Mouse (Mus musculus) embryo, embryonic 11.5 days (tissue): ENCODE data around the gene Rpl18a.
"Not testable (repeated sequence)": the region's sequence is repeated elsewhere in the genome, so short reads cannot be mapped to it uniquely, and the experiment has no call there.

ENCODE experiments used
- DNase-seq: peaks from one replicate; pipeline ENCODE4 v3.0.0-alpha.2; 2012; ENCODE audit warnings: low read depth, low spot score

Rpl18a gene

DNA sequence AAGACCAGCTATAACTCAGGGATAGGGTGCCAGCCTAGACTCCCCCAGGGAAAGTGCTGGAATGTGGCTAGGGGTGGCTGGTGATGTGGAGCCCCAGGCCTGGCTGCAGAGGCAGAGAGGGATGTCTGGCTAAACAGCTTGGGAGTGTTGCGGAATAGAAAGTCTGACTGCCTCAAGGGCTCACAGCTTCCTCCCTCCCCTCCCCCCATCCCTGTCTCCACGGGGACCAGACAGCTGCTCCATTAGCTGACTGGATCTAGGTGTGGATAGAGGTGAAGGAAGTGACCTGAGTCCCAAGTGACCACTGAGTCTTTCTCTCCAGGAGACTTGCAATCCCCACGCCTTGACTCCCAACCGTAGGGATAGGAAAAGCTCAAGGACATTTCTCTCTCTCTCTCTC, 5.9 kb upstream of the Rpl18a start:
- DNase-seq = no peak

DNA sequence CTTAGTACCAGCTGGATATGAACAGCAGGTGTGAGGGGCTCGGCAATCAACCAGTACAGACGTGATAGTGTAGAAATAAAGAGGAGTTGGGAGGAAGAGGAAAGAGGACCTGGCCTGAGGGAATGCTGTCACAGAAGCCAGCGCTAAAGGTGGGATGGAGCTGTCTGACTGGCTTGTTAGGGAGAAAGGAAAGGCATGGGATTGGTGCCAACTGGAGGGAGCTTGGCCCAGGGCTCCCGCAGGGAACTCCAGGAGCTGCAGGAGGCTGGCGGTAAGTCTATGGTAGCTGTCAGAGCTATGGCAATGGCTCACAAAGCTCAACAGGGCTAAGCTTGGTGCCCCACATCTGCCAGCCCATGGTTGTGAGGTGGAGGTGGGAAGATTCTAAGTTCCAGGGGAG, 5.0 kb upstream of the Rpl18a start:
- DNase-seq = no peak

DNA sequence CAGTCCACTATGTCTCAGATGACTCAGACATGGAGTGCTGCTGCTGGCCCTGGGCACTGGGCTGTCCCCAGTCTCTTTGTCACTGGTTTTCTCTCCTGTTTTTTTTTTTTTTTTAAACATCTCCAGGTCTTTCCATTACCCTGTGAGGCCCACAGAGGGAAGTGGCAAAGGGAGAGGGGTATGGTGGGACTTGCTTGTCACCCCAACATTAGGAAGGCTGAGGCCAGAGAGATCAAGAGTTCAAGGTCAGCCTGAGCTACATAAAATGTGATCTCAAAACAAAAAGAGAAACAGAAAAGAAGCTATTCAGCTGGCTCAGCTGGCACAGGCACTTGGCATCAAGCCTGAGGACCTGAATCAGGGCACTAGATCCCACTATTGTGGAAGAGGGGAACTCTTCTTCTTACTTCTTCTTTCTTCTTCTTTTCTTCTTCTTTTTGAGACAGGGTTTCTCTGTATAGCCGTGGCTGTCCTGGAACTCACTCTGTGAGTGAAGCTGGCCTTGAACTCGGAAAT, 3.7 kb upstream of the Rpl18a start:
- DNase-seq = no peak

DNA sequence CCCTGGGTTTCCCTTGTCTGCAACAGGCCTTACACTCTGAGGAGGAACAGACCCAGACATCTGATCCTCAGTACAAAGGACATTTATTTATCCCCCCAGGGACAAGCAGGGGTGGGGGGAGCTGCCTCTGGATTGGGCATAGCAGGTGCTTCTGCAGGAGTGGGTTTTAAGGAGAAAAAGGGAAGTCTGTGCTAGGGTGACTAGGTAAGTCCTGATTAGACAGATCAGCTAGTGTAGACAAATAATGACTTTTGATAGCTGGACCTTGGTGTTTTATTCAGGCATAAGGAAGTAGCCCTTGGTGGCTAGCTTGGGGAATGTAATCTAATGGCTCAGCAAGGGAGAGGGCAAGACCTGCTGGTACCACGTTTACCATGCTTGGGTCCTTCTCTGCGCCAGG, 2.0 kb upstream of the Rpl18a start:
- no peak for DNase-seq

DNA sequence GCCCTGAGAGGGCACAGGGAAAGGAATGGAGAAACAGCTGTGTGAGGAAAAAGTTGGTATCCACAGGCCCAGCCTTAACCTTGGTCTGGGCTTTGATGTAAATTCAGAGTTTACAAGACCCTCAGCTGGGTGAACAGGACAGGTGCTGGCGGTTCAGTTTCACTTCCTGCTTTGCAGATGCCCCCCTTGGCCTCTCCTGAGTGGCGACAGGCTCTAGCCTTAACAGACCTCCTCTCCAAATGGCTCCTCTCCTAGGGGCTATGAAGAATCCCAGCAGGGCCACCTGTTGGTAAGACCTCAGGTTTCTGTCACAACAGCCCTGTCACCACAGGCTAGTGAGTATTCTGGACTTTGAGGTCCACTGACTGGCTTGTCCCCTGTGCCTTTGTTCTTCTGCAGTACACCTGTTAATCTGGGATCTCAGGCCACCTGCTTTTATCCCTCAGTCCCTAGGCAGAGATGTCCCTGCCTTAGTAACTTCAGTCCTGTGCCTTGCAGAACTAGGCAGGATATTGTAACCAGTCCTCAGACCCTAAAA, 1.5 kb upstream of the Rpl18a start:
- no peak for DNase-seq

DNA sequence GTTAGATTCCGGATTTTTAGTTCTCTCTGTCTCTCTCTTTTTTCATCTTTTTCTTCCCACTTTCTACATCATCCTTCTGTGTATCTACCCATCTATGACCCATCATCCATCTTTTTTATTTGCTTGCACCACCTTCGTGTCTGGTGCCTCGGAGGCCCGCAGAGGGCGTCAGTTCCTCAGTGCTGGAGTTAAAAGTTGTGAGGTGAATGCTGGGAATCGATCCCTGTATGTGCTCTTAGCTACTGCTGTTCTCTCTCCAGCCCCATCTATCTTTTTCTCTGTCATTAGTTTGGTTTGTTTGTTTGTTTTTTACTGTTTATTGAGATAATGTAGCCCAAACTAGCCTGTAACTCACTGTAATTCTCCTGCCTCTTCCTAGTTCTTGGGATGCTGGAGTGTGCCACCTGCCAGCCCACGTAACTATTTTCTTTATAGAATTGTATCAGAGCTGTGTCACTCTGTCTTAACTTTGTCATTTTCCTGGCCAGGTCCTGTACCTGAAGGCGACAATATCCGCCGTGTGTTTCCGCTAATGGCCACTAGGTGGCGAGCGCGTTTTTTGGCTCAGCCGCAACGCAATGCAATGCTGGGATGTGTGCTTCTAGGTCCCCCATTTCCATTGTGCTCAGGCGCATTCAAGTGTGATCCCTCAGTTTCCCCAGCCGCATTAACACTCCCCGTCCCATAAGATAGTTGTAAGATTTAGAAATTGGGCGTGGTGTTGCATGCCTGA, 635 bp upstream of the Rpl18a start:
- no peak for DNase-seq

DNA sequence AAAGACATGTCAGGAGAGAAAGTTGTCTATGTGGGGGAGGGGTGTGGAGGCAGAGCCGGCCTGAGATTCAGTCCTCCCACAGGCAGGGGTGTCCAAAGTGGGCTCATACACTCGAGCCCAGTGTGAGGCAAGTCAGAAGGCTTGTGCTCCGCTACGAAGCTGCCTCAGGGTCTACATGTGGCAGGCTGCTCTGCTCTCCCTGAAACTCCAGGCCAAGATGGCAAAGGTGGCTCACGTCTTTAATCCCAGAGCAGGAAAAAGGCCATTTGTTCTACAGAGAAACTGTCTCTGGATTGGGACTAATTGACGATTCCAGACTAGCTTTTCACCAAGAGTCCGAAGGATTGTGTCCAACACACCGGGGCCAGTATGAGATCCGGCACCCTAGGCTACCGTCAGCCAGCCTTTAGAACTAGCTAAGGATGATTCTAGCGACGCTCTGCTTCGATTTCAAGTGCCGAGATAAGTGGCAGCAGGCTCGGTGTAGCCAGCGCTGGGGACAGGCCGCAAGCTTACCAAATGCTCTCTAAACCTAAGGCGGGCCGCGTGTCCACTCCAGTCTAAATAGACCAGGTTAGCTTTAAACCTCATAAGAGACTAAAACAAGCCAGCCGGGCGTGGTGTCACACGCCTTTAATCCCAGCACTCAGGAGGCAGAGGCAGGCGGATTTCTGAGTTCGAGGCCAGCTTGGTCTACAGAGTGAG, 744 bp downstream of the Rpl18a start:
- no peak for DNase-seq

DNA sequence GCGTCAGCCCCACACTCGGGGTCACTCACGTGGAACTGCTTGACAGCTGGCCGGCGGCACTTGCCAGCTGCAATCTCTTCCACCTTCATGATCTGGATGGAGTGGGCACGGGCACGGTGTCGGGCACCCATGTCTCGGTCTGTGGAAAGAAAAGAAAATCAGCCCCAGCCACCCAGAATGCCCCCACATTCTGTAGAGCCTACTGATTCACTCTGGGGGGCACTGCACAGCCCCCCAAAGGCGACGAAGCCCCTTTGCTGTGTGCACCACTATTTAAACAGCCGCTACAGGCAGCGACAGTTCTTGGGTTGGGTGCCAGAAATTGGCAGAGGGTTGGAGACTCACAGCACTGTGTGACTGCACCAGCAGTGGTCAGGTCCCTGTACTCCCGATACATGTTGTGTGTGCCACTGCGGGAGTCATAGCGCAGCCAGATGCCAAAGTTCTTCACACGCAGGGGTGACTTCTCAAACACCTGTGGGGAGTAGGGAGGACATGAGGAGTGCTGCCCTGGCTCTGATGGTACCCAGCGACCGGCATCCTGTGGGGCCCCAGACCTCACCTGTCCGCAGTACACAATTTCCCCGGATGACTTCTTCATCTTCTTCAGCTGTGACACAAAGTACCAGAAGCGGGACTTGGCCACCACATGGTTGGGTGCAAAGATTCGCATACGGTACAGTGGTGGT, 1.5 kb downstream of the Rpl18a start:
- DNase-seq = not testable (repeated sequence)

DNA sequence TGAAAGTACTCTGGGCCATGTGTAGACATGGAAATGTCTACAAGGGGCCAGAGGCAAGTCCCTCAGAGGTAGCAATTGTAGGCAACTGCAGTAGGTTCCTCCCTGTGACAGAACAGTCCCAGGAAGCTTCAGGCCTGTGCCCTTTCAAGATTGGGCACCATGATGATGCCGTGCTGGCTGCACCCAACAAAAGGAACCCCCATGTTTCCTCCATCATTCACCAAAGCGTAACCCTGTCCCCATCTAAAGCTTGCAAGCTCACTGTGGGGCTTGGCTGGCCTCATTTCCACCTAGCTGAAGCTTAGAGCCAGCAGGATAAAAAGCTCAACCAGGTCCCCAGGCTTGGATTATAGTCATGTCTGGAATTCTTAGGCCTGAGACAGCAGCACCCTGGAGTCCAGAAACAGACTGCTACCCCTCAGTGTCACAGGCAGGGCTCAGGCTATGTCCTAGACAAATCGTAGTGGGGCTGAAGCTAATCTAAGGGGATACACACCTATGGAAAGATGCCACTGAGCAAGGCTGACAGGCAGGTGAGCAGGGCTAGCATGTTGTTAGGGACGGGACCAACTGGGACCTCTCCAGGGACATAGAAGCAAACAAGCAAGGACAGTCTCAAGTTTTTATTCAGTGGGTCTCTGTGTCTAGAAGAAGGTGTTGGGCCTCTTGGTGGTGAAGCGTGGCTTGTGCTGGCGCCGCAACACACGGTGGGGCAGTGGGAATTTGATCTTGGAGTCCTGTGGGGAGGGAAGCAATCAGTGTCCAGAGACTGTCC, 2.3 kb downstream of the Rpl18a start:
- DNase-seq = no peak

DNA sequence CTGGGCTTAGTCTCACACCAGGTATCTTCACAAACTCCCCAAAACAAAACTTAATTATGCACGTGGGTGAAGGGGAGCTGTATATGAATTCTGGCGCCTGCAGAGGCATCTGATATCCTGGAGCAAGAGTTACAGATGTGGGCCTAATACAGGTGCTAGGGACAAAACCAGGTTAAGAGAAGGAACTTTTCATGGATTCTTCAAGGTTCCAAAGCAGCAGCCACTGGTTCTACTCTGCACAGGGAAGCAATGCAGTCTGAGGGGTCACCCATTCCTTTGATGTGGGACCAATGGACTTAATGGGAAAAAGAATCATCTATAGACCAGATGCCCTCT, 2.9 kb downstream of the Rpl18a start:
- DNase-seq = no peak

DNA sequence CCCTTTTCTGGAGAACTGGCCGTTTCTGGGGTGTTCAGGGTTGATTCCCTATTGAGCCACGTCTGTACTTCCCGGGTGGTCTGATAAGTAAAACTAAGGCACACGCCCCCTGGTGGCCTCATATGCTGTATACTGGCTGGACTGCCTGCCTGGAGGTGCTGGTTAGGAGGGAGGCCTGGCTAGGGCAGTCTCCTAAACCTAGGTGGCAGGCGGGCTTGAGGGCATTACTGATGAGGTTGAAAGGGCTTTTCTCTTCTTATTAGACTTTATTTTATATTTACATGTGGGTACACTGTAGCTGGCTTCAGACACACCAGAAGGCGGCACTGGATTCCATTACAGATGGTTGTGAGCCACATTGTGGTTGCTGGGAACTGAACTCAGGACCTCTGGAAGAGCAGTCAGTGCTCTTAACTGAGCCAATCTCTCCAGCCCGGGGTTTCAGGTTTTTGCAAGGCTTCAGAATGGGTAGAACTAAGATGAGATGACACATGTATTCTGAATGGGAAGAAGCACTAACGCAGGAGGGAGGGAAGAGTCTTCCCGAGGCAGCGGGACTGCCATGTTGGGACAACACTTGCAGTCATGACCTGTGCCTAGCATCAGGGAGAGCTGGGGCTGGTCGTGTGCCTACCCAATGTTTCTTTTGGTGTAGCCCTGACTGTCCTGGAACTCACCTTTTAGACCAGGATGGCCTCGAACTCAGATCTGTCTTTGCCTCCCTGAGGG, 3.4 kb downstream of the Rpl18a start:
- DNase-seq = no peak

DNA sequence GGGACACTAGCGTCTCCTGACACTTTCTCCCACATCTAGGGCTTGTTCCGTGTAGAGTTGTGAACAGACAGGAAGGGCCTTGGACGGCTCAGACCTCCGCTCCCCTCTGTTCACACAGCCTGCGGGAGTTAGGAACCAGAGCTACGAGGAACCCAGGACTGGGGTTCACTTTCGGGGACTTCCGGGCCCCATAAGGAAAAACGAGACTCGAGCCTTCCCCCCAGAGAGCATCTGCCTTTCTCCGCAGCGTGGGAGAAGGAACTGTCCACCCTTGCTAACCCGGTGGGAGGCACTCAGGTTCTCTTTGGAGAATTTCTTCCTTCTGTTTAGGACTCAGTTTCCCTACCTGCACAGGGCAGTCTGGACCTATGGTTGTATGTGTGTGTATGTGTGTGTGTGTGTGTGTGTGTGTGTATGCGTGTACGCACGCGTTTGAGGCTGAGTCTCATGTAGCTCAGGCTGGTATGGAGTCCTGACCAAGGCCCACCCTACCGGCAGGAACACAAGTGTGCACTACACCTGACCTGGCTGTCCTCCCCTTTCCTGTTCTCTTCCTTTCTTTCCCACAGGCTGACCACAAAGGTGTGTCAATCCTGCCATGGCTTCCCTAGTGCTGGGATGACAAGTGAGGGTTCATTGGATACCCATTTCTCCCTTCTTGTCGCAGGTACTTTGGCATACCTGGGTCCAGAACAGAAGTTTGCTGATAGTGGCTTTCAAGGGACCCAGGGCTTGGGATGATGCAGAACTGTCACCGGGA, 4.1 kb downstream of the Rpl18a start:
- DNase-seq = no peak

DNA sequence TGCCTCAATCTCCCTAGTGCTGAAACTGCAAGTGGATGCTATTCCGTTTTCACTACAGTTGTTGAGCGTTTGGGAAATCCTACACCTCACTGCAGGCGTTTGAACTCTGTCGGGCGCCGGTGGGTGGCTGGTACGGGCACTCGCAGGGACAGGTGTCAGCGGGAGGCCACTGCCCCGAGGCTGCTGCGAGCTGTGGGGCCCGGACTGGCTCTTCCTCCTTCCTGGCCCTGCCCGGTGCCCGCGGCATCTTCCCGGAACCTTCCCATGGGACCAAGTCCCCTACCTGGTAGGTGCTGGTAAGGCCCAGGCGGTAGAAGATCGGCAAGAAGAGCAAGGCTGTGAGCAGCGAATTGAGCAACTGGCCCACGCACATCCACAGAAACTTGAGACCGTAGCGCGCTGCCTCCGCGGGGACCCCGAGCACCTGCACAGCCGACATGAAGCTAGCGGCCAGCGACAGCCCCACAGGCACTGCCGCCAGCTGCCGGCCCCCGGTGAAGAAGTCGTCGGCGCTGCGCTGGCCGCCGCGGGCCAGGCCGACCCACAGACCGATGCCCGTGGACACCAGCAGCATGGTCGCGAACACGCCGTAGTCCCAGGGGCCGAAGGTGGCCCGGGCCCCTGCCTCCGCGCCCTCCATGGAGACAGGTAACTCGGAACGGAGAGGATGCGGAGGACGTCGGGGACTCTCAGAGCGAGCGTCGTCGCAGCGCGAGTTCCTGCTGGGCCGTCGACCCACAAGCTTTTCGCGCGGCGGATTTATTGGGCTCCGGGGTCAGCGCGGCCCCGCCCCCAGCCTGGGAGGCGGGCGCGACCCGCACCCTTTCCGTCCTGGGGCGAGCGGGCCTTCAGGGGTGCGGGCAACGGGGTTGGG, 5.0 kb downstream of the Rpl18a start, which contains the start of gene Slc5a5:
Gene Slc5a5, minus strand, starts transcription at position 736 of the 874 bp plus-strand sequence.
- no peak for DNase-seq

DNA sequence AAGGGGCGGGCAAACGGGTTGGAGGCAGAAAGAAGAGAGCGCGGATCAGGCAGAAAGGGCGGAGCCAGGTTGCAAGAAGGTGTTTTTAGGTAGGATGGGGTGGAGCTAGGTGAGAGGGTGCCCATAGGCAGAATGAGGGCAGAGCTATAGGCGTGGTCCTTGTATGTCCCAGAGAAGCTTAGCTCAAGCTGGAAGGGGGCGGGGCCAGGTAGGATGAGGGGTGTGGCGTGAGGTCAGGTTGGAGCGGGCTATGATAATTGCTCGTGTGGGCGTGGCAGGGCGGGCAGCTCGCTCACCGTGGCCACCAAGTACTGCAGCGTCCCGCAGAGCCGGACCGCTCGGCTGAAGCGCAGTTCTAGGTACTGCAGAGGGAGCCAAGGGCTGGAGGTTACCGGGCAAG, 5.9 kb downstream of the Rpl18a start:
- DNase-seq = no peak

DNA sequence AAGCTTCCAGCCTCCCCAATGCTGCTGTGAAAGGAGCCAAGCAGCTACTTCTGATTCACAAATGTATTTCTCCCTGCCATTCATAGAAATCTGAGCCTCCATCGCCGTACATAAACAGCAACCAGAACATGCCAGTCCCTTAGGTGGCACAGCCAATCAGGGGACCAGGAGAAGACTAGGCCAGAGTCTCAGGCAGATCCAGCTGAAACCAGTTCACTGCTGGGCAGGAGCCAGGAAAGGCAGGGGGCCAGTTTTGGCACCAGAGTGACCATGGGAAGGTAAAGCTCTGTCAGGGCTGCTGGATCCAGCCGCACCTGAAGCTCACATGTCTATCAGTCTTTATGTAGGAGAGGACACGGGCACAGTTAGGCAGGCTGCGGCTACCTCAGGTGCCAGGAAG, 6.6 kb downstream of the Rpl18a start:
- no peak for DNase-seq

DNA sequence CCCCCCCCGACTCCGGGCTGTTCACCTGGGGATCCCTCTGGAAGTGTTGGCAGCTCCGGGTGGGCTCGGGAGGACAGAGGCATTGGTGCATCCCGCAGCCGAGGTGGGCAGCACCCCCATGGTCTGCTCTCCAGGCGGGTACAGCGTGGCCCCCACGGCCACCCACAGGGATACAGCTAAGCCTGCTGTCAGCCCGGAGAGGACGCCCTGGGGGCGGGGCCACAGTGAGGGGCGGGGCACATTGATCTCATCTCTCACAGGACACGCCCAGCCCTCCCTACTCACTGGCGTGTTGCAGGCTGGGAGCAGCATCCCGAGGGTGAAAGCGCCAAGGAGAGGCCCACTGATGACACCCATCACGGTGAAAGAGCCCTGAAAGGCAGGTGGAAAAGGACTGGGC, 9.5 kb downstream of the Rpl18a start:
- no peak for DNase-seq

DNA sequence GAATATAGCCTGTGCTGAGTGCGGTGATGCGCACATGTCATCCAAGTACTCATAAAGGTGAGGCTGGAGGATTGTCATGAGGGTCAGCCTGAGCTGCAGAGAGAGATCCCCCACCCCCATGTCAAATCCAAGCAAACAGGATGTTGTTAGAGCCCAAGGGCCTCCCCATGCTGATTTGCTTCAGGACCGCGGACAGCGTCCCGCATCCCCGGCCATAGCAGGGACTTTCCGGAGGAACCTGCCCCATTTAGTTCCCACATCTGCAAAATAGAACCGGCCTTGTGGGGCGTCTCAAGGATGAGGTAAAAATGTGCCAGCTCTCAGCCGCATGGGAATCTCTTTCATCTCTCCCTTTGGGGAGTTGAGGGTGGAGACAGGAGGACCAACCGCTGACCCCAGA, 11.6 kb downstream of the Rpl18a start:
- no peak for DNase-seq

DNA sequence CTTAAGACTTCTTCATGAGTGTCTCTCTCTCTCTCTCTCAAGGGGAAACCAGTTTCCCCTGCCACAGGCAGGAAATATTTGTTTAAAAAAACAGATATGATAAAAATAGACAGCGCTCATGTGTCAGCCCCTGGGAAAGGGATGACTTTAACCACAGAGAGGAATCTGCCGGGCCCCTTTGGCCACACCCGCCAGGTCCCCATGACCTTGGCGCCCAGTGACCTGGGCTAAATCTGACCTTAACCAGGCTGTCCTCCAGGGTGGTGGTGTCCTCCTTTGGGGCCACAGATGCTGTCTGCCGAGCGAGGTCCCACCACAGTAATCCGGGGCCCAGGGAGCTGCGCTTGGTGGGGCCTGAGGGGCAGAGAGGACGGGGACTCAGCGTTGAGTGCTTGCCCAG, 12.5 kb downstream of the Rpl18a start:
- no peak for DNase-seq

DNA sequence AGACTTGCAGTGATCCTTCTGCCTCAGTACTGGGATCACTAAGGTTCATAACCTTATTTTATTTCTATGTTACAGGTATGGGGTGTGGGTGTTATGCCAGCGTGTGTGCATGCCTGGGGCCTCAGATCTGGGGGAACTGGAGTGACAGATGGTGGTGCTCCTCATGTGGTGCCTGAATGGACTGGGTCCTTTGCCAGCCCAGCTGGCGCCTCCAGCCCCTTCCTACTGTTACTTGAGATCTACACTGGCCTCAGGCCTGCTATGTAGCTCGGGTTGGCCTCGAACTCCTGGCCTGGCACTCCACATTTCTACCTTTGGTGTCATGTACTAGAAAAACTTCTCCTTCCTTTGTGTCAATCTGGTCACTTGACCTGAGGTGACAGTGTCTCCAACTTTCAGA, 13.0 kb downstream of the Rpl18a start:
- no peak for DNase-seq
